Mouse (Mus musculus) bone marrow, adult 2 months (tissue): Measurements from ENCODE around the gene Cldn19.

Experiments
- CTCF ChIP-seq: fragments of 200-500 bp; IDR thresholded peaks from 2 replicates; pipeline ENCODE4 v1.5.1; 2011; ENCODE audit warnings: low read length, control low read depth; ENCODE audit not compliant: control insufficient read depth, insufficient read depth
- POLR2A ChIP-seq: fragments of 200-500 bp; IDR thresholded peaks from 2 replicates; pipeline ENCODE4 v1.6.1; 2011; ENCODE audit warnings: low read depth, mild to moderate bottlenecking, control low read depth, low read length, borderline replicate concordance; ENCODE audit not compliant: control insufficient read depth

GRCm38 (mm10) chr4:119275226-119275625 is 20.0 kb downstream of the Cldn19 start:
- no peak for TF ChIP-seq CTCF
- no peak for TF ChIP-seq POLR2A
